Mouse (Mus musculus): Measurements from ENCODE around the gene Tsga13.

The Tsga13 gene

DNA sequence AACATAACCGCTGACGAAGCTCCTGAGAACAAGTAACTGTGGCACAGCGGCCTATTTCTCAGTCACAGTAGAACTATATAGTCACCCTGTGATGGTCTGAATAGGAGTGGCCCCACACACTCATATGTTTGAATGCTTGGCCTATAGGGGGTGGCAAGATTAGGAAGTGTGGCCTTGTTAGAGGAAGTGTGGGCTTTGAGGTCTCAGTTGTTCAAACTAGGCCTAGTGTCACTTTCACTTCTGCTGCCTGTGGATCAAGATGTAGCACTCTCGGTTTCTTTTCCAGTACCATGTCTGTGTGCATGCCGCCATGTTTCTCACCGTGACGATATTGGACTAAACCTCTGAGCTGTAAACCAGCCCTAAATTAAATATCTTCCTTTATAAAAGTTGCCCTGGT is 59.4 kb downstream of the Tsga13 start:
- no peak for DNase-seq (ENCODE audit: low spot score)

DNA sequence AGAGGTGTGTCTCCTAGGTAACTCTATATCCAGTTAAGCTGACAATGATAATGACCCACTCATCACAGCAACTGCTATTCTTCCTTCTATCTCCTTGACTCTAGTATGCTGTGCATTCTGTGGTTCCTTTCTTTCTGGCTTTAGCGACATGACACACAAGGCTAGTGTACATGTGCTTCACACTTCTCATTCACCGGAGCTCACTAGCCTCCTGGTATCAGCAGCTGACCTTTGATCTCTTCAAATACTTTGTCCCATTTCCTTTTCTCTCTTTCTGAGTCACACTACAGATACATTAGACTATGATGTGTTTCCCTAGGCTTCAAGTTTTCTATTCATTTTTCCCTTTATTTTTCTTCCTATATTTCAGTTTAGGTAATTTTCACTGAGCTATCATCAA is 60.2 kb downstream of the Tsga13 start:
- no peak for DNase-seq (ENCODE audit: low spot score)

DNA sequence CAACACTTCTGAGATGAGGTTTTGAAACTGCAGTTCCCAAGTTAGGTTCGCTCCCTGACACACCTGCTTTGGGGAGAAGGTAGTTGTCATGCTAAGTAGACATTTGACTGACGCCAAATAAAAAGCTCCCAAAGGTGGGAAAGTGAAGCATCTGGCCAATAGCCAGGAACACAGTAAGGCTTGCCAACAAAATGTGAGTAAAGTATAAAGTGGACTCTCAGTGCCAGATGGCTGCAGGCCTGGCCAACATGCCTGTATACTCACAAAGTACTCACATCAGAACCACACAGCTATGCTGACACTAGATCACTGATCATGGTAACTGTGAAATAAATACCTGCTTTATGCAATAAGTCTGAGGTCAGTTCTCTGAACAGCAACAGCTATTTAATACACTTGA is 65.6 kb downstream of the Tsga13 start:
- DNase-seq (ENCODE audit: low spot score): no peak
